Mouse (Mus musculus): ENCODE results near the gene Keap1.

GRCm38 (mm10) chr9:21233366-21233765, 5.8 kb downstream of the Keap1 start:
- no peak for TF ChIP-seq CTCF (IDR thresholded peaks at IDR 0.05; ENCODE audit: low read depth)
- TF ChIP-seq EP300 (IDR thresholded peaks at IDR 0.05; ENCODE audit: low read depth), result no peak
